Mouse (Mus musculus) bone marrow, adult 2 months (tissue): ENCODE data around the gene Cep83. TPM values are rescaled to one million over a fixed set of nuclear protein-coding genes. Genes with fewer than 3 reads are reported as not detected.

ENCODE experiments used
- H3K27ac ChIP-seq: fragments of 200-500 bp; 2 replicates; pipeline ENCODE4 v1.5.1; 2012; ENCODE audit warnings: low read depth, mild to moderate bottlenecking, control low read depth, inconsistent platforms, low read length; ENCODE audit not compliant: control insufficient read depth, poor library complexity, insufficient read depth
- H3K4me1 ChIP-seq: fragments of 200-500 bp; 2 replicates; pipeline ENCODE4 v1.6.1; 2011; ENCODE audit warnings: low read length; ENCODE audit not compliant: control insufficient read depth, insufficient read depth
- H3K4me3 ChIP-seq: fragments of 200-500 bp; replicated peaks from 2 replicates; pipeline ENCODE3; 2011; ENCODE audit warnings: mild to moderate bottlenecking, low read depth, low read length, control low read depth; ENCODE audit not compliant: control insufficient read depth
- CTCF ChIP-seq: fragments of 200-500 bp; IDR thresholded peaks from 2 replicates; pipeline ENCODE4 v1.5.1; 2011; ENCODE audit warnings: low read length, control low read depth; ENCODE audit not compliant: control insufficient read depth, insufficient read depth
- POLR2A ChIP-seq: fragments of 200-500 bp; IDR thresholded peaks from 2 replicates; pipeline ENCODE4 v1.6.1; 2011; ENCODE audit warnings: low read depth, mild to moderate bottlenecking, control low read depth, low read length, borderline replicate concordance; ENCODE audit not compliant: control insufficient read depth
- WGBS: fragments of 180-500 bp; shearing (Covaris S2); methylation state at CpG from one replicate; pipeline ENCODE4 v1.1.7; 2018; 5-methylcytosine and 5-hydroxymethylcytosine counted together
- polyA plus RNA-seq: library from polyadenylated mRNA; stranded (reverse); fragments of >200 nt; gene quantifications from 2 replicates; pipeline ENCODE4 v1.2.4, GENCODE M21; 2011; ENCODE audit warnings: low replicate concordance; ENCODE audit not compliant: missing spikeins, insufficient read depth, insufficient read length

Cep83 gene
- polyA plus RNA-seq, 1 experiment, result 15.5 TPM

GRCm38 (mm10) chr10:94793914-94794313 lies 105.5 kb downstream of the Cep83 start:
- no peak overlapping the region for H3K4me3 ChIP-seq
- 75% methylated on average over 3 of the region's 3 CpGs for WGBS
- H3K4me1 ChIP-seq, result no peaks in the 10 kb centered on the region
- H3K27ac ChIP-seq, result no peak overlapping the region
- TF ChIP-seq POLR2A (no peak), CTCF (no peak)

DNA sequence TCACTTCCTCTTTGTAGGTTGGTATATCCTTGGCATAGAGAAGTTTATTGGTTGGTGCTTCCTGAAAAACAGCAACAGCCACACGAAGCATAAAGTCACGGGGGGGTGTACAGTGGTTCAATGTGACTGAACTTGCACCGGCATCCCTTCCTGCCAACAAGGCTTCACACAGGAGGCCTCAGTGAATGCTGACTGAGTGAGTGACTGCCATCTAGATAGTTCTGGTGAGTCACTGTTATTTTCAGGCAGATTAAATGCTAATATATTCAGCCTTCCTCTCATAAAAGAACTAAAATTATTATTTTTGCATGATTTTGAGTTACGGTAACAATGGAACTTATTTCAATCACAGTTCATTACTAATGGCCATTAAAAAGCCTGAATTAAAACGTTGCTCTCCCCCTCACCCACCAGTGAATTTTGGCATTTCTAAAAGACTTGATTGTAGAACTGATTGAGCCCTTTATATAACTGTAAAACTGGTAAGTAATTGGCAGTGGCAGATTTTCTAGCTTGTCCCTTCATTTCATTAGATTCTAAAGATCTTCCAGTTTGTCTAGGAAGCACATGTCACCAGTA lies 106.3 kb downstream of the Cep83 start:
- no peak for TF ChIP-seq CTCF
- no peak for TF ChIP-seq POLR2A
- 67% methylated on average over 5 of the region's 5 CpGs for WGBS
- no peak overlapping the region for H3K4me3 ChIP-seq
- no peak overlapping the region for H3K27ac ChIP-seq
- H3K4me1 ChIP-seq, result no peaks in the 10 kb centered on the region

DNA sequence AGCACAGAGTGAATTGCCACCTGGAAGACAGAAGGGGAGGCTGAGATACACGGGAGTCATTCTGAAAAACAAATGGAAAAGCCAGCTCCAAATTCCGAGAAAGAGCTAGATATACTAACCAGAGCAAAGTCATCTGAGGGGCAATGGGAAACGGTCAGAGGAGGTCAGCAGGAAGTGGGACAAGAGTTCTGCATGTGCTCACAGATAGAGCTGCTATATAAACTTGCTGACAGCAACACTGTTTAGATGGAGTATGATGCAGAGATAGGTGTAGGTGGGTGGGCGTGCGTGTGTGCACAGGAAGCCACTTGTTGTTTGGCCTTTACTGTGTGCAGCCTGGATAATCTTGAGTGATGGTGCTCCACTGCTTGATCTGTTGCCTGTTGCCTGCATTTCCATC lies 109.7 kb downstream of the Cep83 start:
- WGBS, result 80% methylated on average over 5 of the region's 5 CpGs
- TF ChIP-seq POLR2A (no peak), CTCF (no peak)
- H3K4me1 ChIP-seq, result no peaks in the 10 kb centered on the region; the same call in 1 of the 2 replicates
- no peak overlapping the region for H3K4me3 ChIP-seq
- H3K27ac ChIP-seq, result no peak overlapping the region

GRCm38 (mm10) chr10:94799485-94800239 lies 111.2 kb downstream of the Cep83 start:
- Histone ChIP-seq H3K27ac (no peak overlapping the region), H3K4me1 (no peaks in the 10 kb centered on the region; the same call in 1 of the 2 replicates), H3K4me3 (no peak overlapping the region)
- WGBS, result 85% methylated on average over 2 of the region's 2 CpGs
- TF ChIP-seq POLR2A, result no peak
- no peak for TF ChIP-seq CTCF

DNA sequence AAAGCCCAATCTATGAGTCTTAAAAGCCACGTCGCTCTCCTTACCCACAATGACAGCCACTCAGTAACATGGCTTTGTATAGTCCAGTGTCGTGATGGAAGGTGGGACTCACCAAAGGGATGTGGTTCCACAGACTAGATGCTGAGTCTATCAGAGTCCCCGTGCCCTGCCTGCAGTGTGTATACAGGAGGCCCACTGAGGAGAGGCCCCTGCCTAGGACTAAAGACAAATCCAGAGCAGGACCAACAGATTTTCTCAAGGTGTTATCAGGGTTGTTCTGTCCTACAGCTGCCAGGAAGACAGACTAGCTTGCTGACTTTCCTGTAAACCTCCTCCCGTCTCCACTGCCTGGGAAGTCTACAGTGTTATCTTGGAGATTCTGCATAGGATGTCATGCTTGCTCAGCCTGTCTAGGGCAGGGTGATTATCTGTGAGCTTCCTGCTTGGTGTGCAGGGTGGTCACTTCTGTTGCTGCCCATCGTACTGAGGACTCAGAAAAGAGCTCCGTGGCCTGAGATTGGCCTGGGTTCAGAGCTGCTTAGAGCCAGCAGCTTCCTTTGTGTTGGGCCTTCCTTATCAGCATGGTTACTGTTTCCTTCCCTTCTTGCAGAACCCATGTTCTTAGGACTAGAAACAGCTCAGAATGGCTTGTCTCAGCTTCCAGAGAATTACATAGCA lies 112.4 kb downstream of the Cep83 start:
- H3K27ac ChIP-seq, result no peak overlapping the region
- 43% methylated on average over 7 of the region's 7 CpGs for WGBS
- TF ChIP-seq CTCF, result no peak
- no peak for TF ChIP-seq POLR2A
- no peaks in the 10 kb centered on the region; the same call in 1 of the 2 replicates for H3K4me1 ChIP-seq
- H3K4me3 ChIP-seq, result no peak overlapping the region

DNA sequence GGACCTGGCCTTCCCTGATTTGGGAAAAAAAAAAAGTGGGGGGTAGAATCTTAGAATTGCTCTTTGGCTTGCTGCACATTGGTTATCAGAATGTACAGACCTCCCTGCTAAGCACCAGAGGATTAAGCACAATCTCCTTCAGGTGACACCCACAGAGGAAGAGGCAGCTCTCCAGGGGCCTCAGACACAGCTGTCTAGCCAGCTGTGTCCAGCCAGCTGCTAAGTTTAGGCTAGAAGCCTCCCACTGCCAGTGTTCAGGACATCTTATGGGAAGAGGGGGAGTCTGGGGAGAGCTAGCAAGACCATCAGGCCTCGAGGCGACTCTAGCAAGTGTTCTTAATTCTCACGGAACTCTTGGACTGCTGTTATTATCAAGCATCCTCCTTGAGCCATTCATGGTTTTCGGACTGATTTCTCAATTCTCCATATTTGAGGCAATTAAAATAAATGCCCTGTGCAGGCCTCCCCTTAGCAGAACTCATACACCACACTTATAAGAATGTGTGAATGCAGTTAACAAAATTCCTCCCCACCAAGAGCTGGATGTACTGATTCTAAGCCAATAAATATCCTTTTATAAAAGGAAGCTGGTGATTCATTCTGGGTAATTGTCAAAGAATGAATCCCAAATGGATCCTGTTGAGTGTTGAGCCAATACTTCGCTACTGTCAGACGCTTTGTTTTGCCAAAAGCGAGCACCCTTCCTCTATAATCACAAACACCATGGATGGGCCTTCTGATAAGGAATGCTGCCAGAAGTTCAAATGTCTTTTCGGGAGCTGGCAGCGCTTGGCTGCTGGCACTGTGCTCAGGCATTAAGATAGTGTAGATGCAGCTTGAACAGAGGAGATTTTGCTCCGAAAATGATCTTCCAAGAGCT lies 115.8 kb downstream of the Cep83 start:
- Histone ChIP-seq H3K4me3 (no peak overlapping the region), H3K27ac (no peak overlapping the region), H3K4me1 (no peaks in the 10 kb centered on the region; the same call in 1 of the 2 replicates)
- no peak for TF ChIP-seq CTCF
- TF ChIP-seq POLR2A, result no peak
- WGBS, result 70% methylated on average over 10 of the region's 10 CpGs

- no peak for TF ChIP-seq POLR2A
- no peak for TF ChIP-seq CTCF
- H3K4me1 ChIP-seq, result peaks cover under 1% of the 10 kb centered on the region; the same call in 1 of the 2 replicates
- H3K4me3 ChIP-seq, result no peak overlapping the region
- no peak overlapping the region for H3K27ac ChIP-seq
- 93% methylated on average over 1 of the region's 1 CpGs for WGBS
These were observed 116.4 kb downstream of the Cep83 start for GRCm38 (mm10) chr10:94804909-94805220.
